ENCODE assay signal across 9 mouse cellular contexts in genomic region chr13:106941211-106941976, GRCm38 (mm10). TPM values are rescaled to one million over a fixed set of nuclear protein-coding genes. Genes with fewer than 3 reads are reported as not detected.
A peak's percentile ranks its signal among the peaks of the same experiment; 100 is the strongest.
DNase-seq lines count a peak whose midpoint lies in the region; ATAC-seq and TF ChIP-seq lines count a peak whose summit lies in the region.
"Had no signal": no experiment of that assay in that cellular context is flagged by ENCODE, and none has a peak within 500 bp of the region (broad histone marks: within the 10 kb centered on the region; RNA-seq: fewer than 3 reads in every experiment).

No protein-coding gene starts in this region.

- H3K9ac ChIP-seq in liver, adult 2 months (ENCODE audit: low read depth, low read length): peak overlapping the region; percentile 62; the same call in 1 of the 2 replicates
- no peak overlapping the region for H3K9ac ChIP-seq in liver, embryonic 12.5 days
- no peak overlapping the region for H3K9ac ChIP-seq in hindbrain, embryonic 13.5 days

- TF ChIP-seq POLR2A in liver, adult 2 months (IDR thresholded peaks at IDR 0.05; ENCODE audit: extremely low read depth, insufficient read depth, low read length): no peak

- TF ChIP-seq CTCF in liver, adult 2 months (IDR thresholded peaks at IDR 0.05; ENCODE audit: low read depth, low read length): 0 out of 2 replicates have a peak, but pooled peaks have one; percentile 5

- no peak for ATAC-seq in liver, embryonic 12.5 days
- no peak for ATAC-seq in hindbrain, embryonic 13.5 days (ENCODE audit: low FRiP score)

- H3K9me3 ChIP-seq in liver, embryonic 12.5 days (replicated peaks): 0 out of 2 replicates have a peak, but pooled peaks cover 4% of the 10 kb centered on the region
- H3K9me3 ChIP-seq in hindbrain, embryonic 13.5 days: no peaks in the 10 kb centered on the region

- peak; percentile 78 for DNase-seq in liver, adult 2 months (ENCODE audit: extremely low read depth, low read depth, low spot score)
- peak; percentile 42 for DNase-seq in embryo, embryonic 10 days (ENCODE audit: low spot score)
- DNase-seq in retina, adult 2 months (ENCODE audit: low read depth, low spot score): peak; percentile 46
- DNase-seq in spleen, postnatal 14 days (ENCODE audit: low spot score in 2 of 2): no peak
- no peak for DNase-seq in frontal cortex, postnatal 36 days (ENCODE audit: low spot score in 2 of 2)
- no peak for DNase-seq in natural killer cell, adult 2 months (ENCODE audit: low spot score in 2 of 2)

- H3K27ac ChIP-seq in liver, adult 2 months (replicated peaks; ENCODE audit: insufficient read depth, low read depth, low read length): peak overlapping the region; percentile 44
- H3K27ac ChIP-seq in liver, embryonic 12.5 days: no peak overlapping the region
- no peak overlapping the region for H3K27ac ChIP-seq in hindbrain, embryonic 13.5 days

- no peaks in the 10 kb centered on the region for H3K4me1 ChIP-seq in liver, adult 2 months (ENCODE audit: control insufficient read depth, insufficient read depth, low read length)
- peaks cover 10% of the 10 kb centered on the region for H3K4me1 ChIP-seq in liver, embryonic 12.5 days
- no peaks in the 10 kb centered on the region for H3K4me1 ChIP-seq in hindbrain, embryonic 13.5 days (replicated peaks)

- H3K27me3 ChIP-seq in liver, adult 2 months (ENCODE audit: control insufficient read depth, insufficient read depth, low read length): no peaks in the 10 kb centered on the region
- no peaks in the 10 kb centered on the region for H3K27me3 ChIP-seq in liver, embryonic 12.5 days (replicated peaks)
- no peaks in the 10 kb centered on the region for H3K27me3 ChIP-seq in hindbrain, embryonic 13.5 days

- H3K4me2 ChIP-seq in liver, embryonic 12.5 days: no peak overlapping the region
- H3K4me2 ChIP-seq in hindbrain, embryonic 13.5 days: peak overlapping the region; percentile 30

- no peaks in the 10 kb centered on the region for H3K36me3 ChIP-seq in liver, adult 2 months (ENCODE audit: control insufficient read depth, insufficient read depth, low read length)
- H3K36me3 ChIP-seq in liver, embryonic 12.5 days: no peaks in the 10 kb centered on the region
- H3K36me3 ChIP-seq in hindbrain, embryonic 13.5 days: no peaks in the 10 kb centered on the region

- 30% methylated on average over 7 of the region's 7 CpGs for WGBS in liver, adult 2 months
- 31% methylated on average over 7 of the region's 7 CpGs for WGBS in liver, embryonic 12.5 days (ENCODE audit: insufficient replicate concordance)
- WGBS in hindbrain, embryonic 13.5 days: 18% methylated on average over 7 of the region's 7 CpGs

- H3K79me2 ChIP-seq in liver, adult 2 months (ENCODE audit: control insufficient read depth, insufficient read depth, low read length): 0 out of 2 replicates have a peak, but pooled peaks cover 3% of the 10 kb centered on the region

- H3K4me3 ChIP-seq in liver, adult 2 months (ENCODE audit: insufficient read depth, low read depth, low read length): peak overlapping the region; percentile 48
- H3K4me3 ChIP-seq in liver, embryonic 12.5 days: no peak overlapping the region
- peak overlapping the region; percentile 18 for H3K4me3 ChIP-seq in hindbrain, embryonic 13.5 days
- H3K4me3 ChIP-seq: myocyte had no signal

RNA-seq across cellular contexts. Expression of gene Ipo11, which starts 4.6 kb away (rescaled TPM):
- total RNA-seq in liver, adult 2 months (2014; rRNA removed): 17.5 and 20.3 TPM in 2 replicates
- 8.4 and 8.8 TPM in 2 replicates for polyA plus RNA-seq in liver, adult 2 months (2012; rRNA removed)
- 61.4 and 65.9 TPM in 2 replicates for polyA plus RNA-seq in liver, embryonic 12.5 days (2016; fragmentation: Nextera tagmentation; extraction: Ambion mirVana)
- polyA plus RNA-seq in hindbrain, embryonic 13.5 days (2015; fragmentation: Nextera tagmentation; extraction: Ambion mirVana): 37.8 and 38.9 TPM in 2 replicates

RNA-seq across cellular contexts. Expression of gene Dimt1, which starts 5.5 kb away (rescaled TPM):
- 3.4 and 4.0 TPM in 2 replicates for total RNA-seq in liver, adult 2 months (2014; rRNA removed)
- 1.3 and 4.4 TPM in 2 replicates for polyA plus RNA-seq in liver, adult 2 months (2012; rRNA removed)
- 33.4 and 33.6 TPM in 2 replicates for polyA plus RNA-seq in liver, embryonic 12.5 days (2016; fragmentation: Nextera tagmentation; extraction: Ambion mirVana)
- 37.3 and 39.8 TPM in 2 replicates for polyA plus RNA-seq in hindbrain, embryonic 13.5 days (2015; fragmentation: Nextera tagmentation; extraction: Ambion mirVana)

Comparison
In these comparisons a context has a peak if more than half of its experiments do, and no peak if none do; other contexts are left out.
1. DNase-seq: peak in liver, adult 2 months (single experiment), embryo, embryonic 10 days (single experiment) and retina, adult 2 months (single experiment); none in spleen, postnatal 14 days (0 of 2), frontal cortex, postnatal 36 days (0 of 2) and natural killer cell, adult 2 months (0 of 2).